Mouse (Mus musculus): ENCODE measurements around the gene Cops8. TPM values are rescaled to one million over a fixed set of nuclear protein-coding genes. Genes with fewer than 3 reads are reported as not detected.
A peak's percentile ranks its signal among the peaks of the same experiment; 100 is the strongest.

Gene Cops8
- polyA plus RNA-seq, 1 experiment from 2014 or later = 165 TPM

GRCm38 (mm10) chr1:90582635-90583034 lies 20.1 kb upstream of the Cops8 start:
- Histone ChIP-seq H3K9me3 (ENCODE audit: control insufficient read depth, low read length) (no peaks in the 10 kb centered on the region), H3K36me3 (ENCODE audit: control insufficient read depth, insufficient read depth, low read length) (no peaks in the 10 kb centered on the region), H3K27ac (ENCODE audit: low read depth, low read length) (no peak overlapping the region), H3K4me3 (ENCODE audit: low read length) (no peak overlapping the region), H3K9ac (ENCODE audit: low read depth, low read length) (no peak overlapping the region), H3K4me1 (ENCODE audit: control insufficient read depth, insufficient read depth, low read depth, low read length) (0 out of 2 replicates have a peak, but pooled peaks cover 2% of the 10 kb centered on the region), H3K27me3 (replicated peaks; ENCODE audit: control insufficient read depth, insufficient read depth, low read length) (no peaks in the 10 kb centered on the region; the same call in 1 of the 2 replicates), H3K4me2 (ENCODE audit: low read length) (no peak overlapping the region)
- WGBS = 78% methylated on average over 7 of the region's 7 CpGs
- no peak for ATAC-seq

DNA sequence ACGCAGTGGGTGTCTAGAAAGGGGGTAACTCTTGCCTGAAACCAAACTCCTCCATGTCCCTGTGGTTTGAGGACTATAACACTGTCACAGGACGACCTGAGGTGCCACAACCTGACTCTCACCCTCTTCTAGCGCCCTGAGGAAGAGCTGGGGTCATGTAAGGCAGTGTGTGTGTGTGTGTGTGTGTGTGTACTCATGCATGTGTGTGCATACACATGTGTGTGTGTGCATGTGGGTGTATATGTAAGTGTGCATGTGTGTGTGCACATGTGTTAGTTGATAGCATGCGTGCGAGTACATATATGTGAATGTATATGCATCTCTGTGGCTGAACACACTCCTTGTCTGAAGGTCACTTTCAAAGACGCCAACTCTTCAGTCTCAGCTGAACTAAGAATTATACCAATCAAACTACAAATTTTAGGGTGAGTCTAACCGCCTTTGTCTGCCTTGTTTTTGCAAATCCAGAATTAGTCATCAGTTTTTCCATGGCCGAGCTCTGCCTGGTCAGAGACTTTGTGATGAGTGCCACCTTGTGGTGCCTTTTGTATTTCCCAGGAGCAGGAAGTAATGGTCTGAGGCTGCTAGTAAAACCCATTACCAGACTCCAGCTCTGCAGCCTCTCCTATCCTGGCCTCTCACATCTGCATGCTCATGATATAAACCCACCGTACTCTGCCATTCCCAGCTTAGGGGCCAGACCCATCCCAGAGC lies 14.6 kb upstream of the Cops8 start:
- Histone ChIP-seq H3K4me2 (ENCODE audit: low read length) (no peak overlapping the region), H3K9me3 (ENCODE audit: control insufficient read depth, low read length) (no peaks in the 10 kb centered on the region), H3K27me3 (replicated peaks; ENCODE audit: control insufficient read depth, insufficient read depth, low read length) (peaks cover 3% of the 10 kb centered on the region; the same call in 1 of the 2 replicates), H3K36me3 (ENCODE audit: control insufficient read depth, insufficient read depth, low read length) (no peaks in the 10 kb centered on the region), H3K27ac (ENCODE audit: low read depth, low read length) (no peak overlapping the region), H3K4me1 (ENCODE audit: control insufficient read depth, insufficient read depth, low read depth, low read length) (no peaks in the 10 kb centered on the region), H3K4me3 (ENCODE audit: low read length) (no peak overlapping the region), H3K9ac (ENCODE audit: low read depth, low read length) (no peak overlapping the region)
- 56% methylated on average over 9 of the region's 9 CpGs for WGBS
- peak; percentile 77 for ATAC-seq

GRCm38 (mm10) chr1:90590797-90591196 lies 12.0 kb upstream of the Cops8 start:
- Histone ChIP-seq H3K27ac (ENCODE audit: low read depth, low read length) (no peak overlapping the region), H3K4me2 (ENCODE audit: low read length) (no peak overlapping the region), H3K4me1 (ENCODE audit: control insufficient read depth, insufficient read depth, low read depth, low read length) (no peaks in the 10 kb centered on the region), H3K4me3 (ENCODE audit: low read length) (no peak overlapping the region), H3K36me3 (ENCODE audit: control insufficient read depth, insufficient read depth, low read length) (no peaks in the 10 kb centered on the region), H3K9me3 (ENCODE audit: control insufficient read depth, low read length) (no peaks in the 10 kb centered on the region), H3K9ac (ENCODE audit: low read depth, low read length) (no peak overlapping the region), H3K27me3 (replicated peaks; ENCODE audit: control insufficient read depth, insufficient read depth, low read length) (peaks cover 12% of the 10 kb centered on the region)
- WGBS = 45% methylated on average over 2 of the region's 2 CpGs
- ATAC-seq = no peak

GRCm38 (mm10) chr1:90592784-90593183 lies 10.0 kb upstream of the Cops8 start:
- no peak overlapping the region for H3K4me2 ChIP-seq (ENCODE audit: low read length)
- H3K4me1 ChIP-seq (ENCODE audit: control insufficient read depth, insufficient read depth, low read depth, low read length) = no peaks in the 10 kb centered on the region
- no peaks in the 10 kb centered on the region for H3K36me3 ChIP-seq (ENCODE audit: control insufficient read depth, insufficient read depth, low read length)
- H3K9me3 ChIP-seq (ENCODE audit: control insufficient read depth, low read length) = no peaks in the 10 kb centered on the region
- H3K4me3 ChIP-seq (ENCODE audit: low read length) = no peak overlapping the region
- peak; percentile 61; the same call in 1 of the 2 replicates for ATAC-seq
- H3K9ac ChIP-seq (ENCODE audit: low read depth, low read length) = no peak overlapping the region
- WGBS = 19% methylated on average over 6 of the region's 6 CpGs
- no peak overlapping the region for H3K27ac ChIP-seq (ENCODE audit: low read depth, low read length)
- peaks cover 12% of the 10 kb centered on the region for H3K27me3 ChIP-seq (replicated peaks; ENCODE audit: control insufficient read depth, insufficient read depth, low read length)

DNA sequence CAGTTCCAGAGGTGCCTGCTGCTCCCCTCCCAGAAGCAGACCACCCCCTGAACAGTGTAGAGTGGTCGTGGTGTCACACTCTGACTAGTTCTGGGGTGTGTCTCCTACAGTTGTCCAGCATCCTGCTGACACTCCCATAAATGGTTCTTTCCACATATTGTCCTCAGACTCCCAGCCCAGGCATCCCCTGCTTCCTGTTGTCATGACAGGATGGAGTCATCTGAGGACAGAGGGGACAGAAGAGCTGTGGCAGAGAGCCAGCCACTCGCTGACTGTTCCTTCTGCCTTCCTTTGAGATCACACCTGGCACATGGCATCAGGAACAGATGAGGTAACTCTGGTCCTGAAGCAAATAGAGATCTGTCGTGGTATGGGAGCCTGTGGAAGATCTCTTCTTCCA lies 3.6 kb upstream of the Cops8 start:
- H3K27me3 ChIP-seq (replicated peaks; ENCODE audit: control insufficient read depth, insufficient read depth, low read length) = peaks cover under 1% of the 10 kb centered on the region
- WGBS = 51% methylated on average over 3 of the region's 3 CpGs
- no peaks in the 10 kb centered on the region for H3K9me3 ChIP-seq (ENCODE audit: control insufficient read depth, low read length)
- no peaks in the 10 kb centered on the region for H3K36me3 ChIP-seq (ENCODE audit: control insufficient read depth, insufficient read depth, low read length)
- ATAC-seq = no peak
- H3K4me1 ChIP-seq (ENCODE audit: control insufficient read depth, insufficient read depth, low read depth, low read length) = peaks cover 3% of the 10 kb centered on the region
- no peak overlapping the region for H3K27ac ChIP-seq (ENCODE audit: low read depth, low read length)
- H3K4me2 ChIP-seq (ENCODE audit: low read length) = no peak overlapping the region
- H3K4me3 ChIP-seq (ENCODE audit: low read length) = no peak overlapping the region
- H3K9ac ChIP-seq (ENCODE audit: low read depth, low read length) = no peak overlapping the region

DNA sequence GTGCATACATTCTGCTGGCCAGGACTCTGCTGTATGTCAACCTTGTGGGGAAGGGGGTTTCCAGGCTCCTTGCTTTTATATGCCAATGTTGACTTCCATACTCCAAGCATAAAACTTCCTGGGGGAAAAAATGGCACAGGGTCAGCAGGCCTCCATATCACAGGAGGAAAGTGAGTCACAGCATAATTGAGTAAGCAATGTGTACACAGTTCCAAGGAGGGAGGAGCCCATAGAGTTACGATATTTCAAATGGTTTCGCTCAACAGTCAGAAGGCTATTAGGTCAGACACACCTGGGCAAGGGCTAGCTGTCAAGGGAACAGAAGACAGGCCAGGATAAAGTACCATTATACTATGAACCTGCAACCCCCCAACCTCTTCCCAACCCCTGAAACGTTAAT lies 1.7 kb upstream of the Cops8 start:
- Histone ChIP-seq H3K4me2 (ENCODE audit: low read length) (no peak overlapping the region), H3K36me3 (ENCODE audit: control insufficient read depth, insufficient read depth, low read length) (no peaks in the 10 kb centered on the region), H3K27ac (ENCODE audit: low read depth, low read length) (no peak overlapping the region), H3K9me3 (ENCODE audit: control insufficient read depth, low read length) (no peaks in the 10 kb centered on the region), H3K4me1 (ENCODE audit: control insufficient read depth, insufficient read depth, low read depth, low read length) (peaks cover 8% of the 10 kb centered on the region), H3K9ac (ENCODE audit: low read depth, low read length) (no peak overlapping the region), H3K27me3 (replicated peaks; ENCODE audit: control insufficient read depth, insufficient read depth, low read length) (no peaks in the 10 kb centered on the region; the same call in none of the 2 replicates), H3K4me3 (ENCODE audit: low read length) (no peak overlapping the region)
- WGBS = 77% methylated on average over 3 of the region's 3 CpGs
- ATAC-seq = no peak

DNA sequence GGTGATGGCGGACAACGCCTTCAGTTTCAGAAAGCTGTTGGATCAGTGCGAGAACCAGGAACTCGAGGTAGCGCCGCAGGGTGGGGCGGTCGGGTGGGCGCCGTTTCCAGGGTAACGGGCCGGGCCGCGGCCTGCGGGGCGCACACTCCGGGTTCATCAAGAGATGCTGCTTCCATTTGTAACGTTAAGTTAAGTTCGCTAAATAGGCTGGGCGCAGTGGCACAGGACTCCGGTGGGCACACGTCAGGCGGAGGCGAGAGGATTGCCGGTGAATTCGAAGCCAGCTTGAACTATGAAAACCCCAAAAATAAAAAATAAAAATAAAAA lies 743 bp downstream of the Cops8 start:
- Histone ChIP-seq H3K36me3 (ENCODE audit: control insufficient read depth, insufficient read depth, low read length) (peaks cover 17% of the 10 kb centered on the region), H3K27ac (ENCODE audit: low read depth, low read length) (peak overlapping the region; percentile 70), H3K4me3 (ENCODE audit: low read length) (peak overlapping the region; percentile 94), H3K9ac (ENCODE audit: low read depth, low read length) (peak overlapping the region; percentile 83), H3K4me1 (ENCODE audit: control insufficient read depth, insufficient read depth, low read depth, low read length) (peaks cover 8% of the 10 kb centered on the region), H3K27me3 (replicated peaks; ENCODE audit: control insufficient read depth, insufficient read depth, low read length) (no peaks in the 10 kb centered on the region; the same call in none of the 2 replicates), H3K9me3 (ENCODE audit: control insufficient read depth, low read length) (no peaks in the 10 kb centered on the region), H3K4me2 (ENCODE audit: low read length) (peak overlapping the region; percentile 84)
- under 1% methylated on average over 26 of the region's 26 CpGs for WGBS
- ATAC-seq = peak; percentile 81

- no peak for ATAC-seq
- Histone ChIP-seq H3K4me3 (ENCODE audit: low read length) (no peak overlapping the region), H3K9ac (ENCODE audit: low read depth, low read length) (no peak overlapping the region), H3K27ac (ENCODE audit: low read depth, low read length) (no peak overlapping the region), H3K36me3 (ENCODE audit: control insufficient read depth, insufficient read depth, low read length) (peaks cover 55% of the 10 kb centered on the region), H3K4me1 (ENCODE audit: control insufficient read depth, insufficient read depth, low read depth, low read length) (peaks cover 4% of the 10 kb centered on the region; the same call in 1 of the 2 replicates), H3K27me3 (replicated peaks; ENCODE audit: control insufficient read depth, insufficient read depth, low read length) (no peaks in the 10 kb centered on the region), H3K4me2 (ENCODE audit: low read length) (no peak overlapping the region), H3K9me3 (ENCODE audit: control insufficient read depth, low read length) (no peaks in the 10 kb centered on the region)
- WGBS = 92% methylated on average over 5 of the region's 5 CpGs
These were observed 6.6 kb downstream of the Cops8 start for GRCm38 (mm10) chr1:90609363-90609762.

DNA sequence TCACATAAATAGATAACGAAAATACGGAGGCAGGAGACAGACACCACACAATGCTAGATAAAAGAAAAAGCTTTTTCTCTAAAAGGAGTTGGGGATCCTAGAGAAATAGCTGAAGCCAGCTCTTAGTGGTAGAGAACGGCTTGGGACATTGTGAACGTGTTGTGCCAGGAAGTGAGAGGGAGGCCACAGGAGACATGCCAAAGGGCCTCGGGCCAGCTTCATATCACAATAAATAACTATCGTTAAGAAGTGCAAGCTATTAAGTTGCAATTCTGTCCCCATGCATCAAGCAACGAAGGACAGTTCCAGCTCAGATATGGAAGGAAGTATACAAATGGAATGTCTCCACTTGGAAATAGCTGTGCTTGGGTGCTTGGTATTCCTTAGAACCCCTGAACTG lies 14.5 kb downstream of the Cops8 start:
- 86% methylated on average over 7 of the region's 7 CpGs for WGBS
- no peak for ATAC-seq
- no peak overlapping the region for H3K4me2 ChIP-seq (ENCODE audit: low read length)
- no peak overlapping the region for H3K27ac ChIP-seq (ENCODE audit: low read depth, low read length)
- H3K9me3 ChIP-seq (ENCODE audit: control insufficient read depth, low read length) = no peaks in the 10 kb centered on the region
- H3K9ac ChIP-seq (ENCODE audit: low read depth, low read length) = no peak overlapping the region
- peaks cover 20% of the 10 kb centered on the region for H3K36me3 ChIP-seq (ENCODE audit: control insufficient read depth, insufficient read depth, low read length)
- no peaks in the 10 kb centered on the region for H3K4me1 ChIP-seq (ENCODE audit: control insufficient read depth, insufficient read depth, low read depth, low read length)
- H3K27me3 ChIP-seq (replicated peaks; ENCODE audit: control insufficient read depth, insufficient read depth, low read length) = no peaks in the 10 kb centered on the region
- no peak overlapping the region for H3K4me3 ChIP-seq (ENCODE audit: low read length)
